Mouse (Mus musculus) embryonic facial prominence, embryonic 11.5 days (tissue): ENCODE measurements around the gene Grk6. TPM values are rescaled to one million over a fixed set of nuclear protein-coding genes. Genes with fewer than 3 reads are reported as not detected.
"Not testable (repeated sequence)": the region's sequence is repeated elsewhere in the genome, so short reads cannot be mapped to it uniquely, and the experiment has no call there.

ENCODE experiments used
- ATAC-seq: fragments of 200-750 bp; cut with Nextera tagmentation; replicated peaks from 2 replicates; pipeline ENCODE4 v1.8.0; 2017; ENCODE audit warnings: low read depth; ENCODE audit not compliant: insufficient number of reproducible peaks, low FRiP score, low TSS enrichment
- DNase-seq: peaks from one replicate; pipeline ENCODE4 v3.0.0-alpha.2; 2015; ENCODE audit warnings: low spot score
- H3K27ac ChIP-seq: fragments of 300-500 bp; sonication (generic); replicated peaks from 2 replicates; pipeline ENCODE4 v1.5.1; 2014; ENCODE audit warnings: mild to moderate bottlenecking, low read depth, low read length, control low read depth
- H3K27me3 ChIP-seq: fragments of 300-500 bp; sonication (generic); 2 replicates; pipeline ENCODE4 v1.6.1; 2014; ENCODE audit warnings: mild to moderate bottlenecking, low read length, moderate library complexity, mixed read lengths; ENCODE audit not compliant: control insufficient read depth, insufficient read depth
- H3K36me3 ChIP-seq: fragments of 300-500 bp; sonication (generic); replicated peaks from 2 replicates; pipeline ENCODE4 v1.6.1; 2014; ENCODE audit warnings: low read depth, mild to moderate bottlenecking, low read length, moderate library complexity, mixed read lengths; ENCODE audit not compliant: control insufficient read depth, insufficient read depth
- H3K4me1 ChIP-seq: fragments of 300-500 bp; sonication (generic); 2 replicates; pipeline ENCODE4 v1.6.1; 2014; ENCODE audit warnings: low read length, mixed read lengths; ENCODE audit not compliant: control insufficient read depth, insufficient read depth
- H3K4me2 ChIP-seq: fragments of 300-500 bp; sonication (generic); 2 replicates; pipeline ENCODE4 v1.6.1; 2014; ENCODE audit warnings: low read depth, mild to moderate bottlenecking, control low read depth, low read length, moderate library complexity
- H3K4me3 ChIP-seq: fragments of 300-500 bp; sonication (generic); 2 replicates; pipeline ENCODE4 v1.5.1; 2014; ENCODE audit warnings: low read depth, low read length, control low read depth
- H3K9ac ChIP-seq: fragments of 300-500 bp; sonication (generic); replicated peaks from 2 replicates; pipeline ENCODE4 v1.6.1; 2014; ENCODE audit warnings: mild to moderate bottlenecking, control low read depth, low read length
- H3K9me3 ChIP-seq: fragments of 300-500 bp; sonication (generic); replicated peaks from 2 replicates; pipeline ENCODE4 v1.6.1; 2016; ENCODE audit warnings: mild to moderate bottlenecking, low read length, inconsistent platforms, mixed read lengths; ENCODE audit not compliant: control insufficient read depth
- WGBS: fragments of 180-500 bp; shearing (Covaris S2); extraction: QIAGEN DNeasy Blood & Tissue Kit; methylation state at CpG from one replicate; pipeline ENCODE4 v1.1.7; 2014; 5-methylcytosine and 5-hydroxymethylcytosine counted together
- polyA plus RNA-seq: library from polyadenylated mRNA; unstranded; fragments of >200 nt; fragmentation: Nextera tagmentation; extraction: Ambion mirVana; gene quantifications from 2 replicates; pipeline ENCODE4 v1.2.1, GENCODE M21; 2014

Gene Grk6
- polyA plus RNA-seq, 1 experiment from 2014 or later = 50.4 TPM

DNA sequence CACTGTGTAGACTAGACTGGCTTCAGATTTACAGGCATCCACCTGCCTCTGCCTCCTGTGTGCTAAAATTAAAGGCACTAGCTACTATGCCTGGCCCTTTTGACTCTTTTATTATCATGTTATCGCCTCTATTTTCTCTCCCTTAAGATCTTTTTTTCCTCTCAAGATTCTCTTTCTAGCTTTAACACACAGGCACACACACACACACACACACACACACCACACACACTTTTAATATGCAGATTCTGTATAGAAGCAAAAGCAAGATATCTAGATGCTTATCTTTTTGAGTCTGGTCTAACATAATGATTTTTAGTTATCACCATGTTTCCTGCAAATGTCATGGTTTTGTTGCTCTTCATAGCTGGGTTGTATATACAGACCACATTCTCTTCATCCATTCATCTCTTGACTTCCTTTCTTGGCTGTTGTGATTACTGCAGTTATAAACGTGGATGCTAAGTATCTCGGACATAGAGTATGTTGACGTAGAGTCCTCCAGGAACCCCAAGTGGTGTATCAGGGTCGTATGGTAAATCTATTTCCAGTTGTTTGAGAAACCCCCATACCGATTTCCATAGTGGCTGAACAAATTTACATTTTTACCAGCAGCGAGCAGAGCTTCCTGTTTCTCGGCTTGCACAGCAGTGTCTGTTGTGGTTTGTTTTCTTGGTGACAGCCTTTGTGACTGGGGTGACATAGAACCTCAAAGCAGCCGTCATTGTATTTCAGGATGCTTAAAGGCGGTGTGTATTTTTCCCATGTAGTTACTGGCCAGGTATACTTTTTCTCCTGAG, 12.8 kb upstream of the Grk6 start:
- H3K27me3 ChIP-seq = no peaks in the 10 kb centered on the region
- H3K4me3 ChIP-seq = no peak overlapping the region
- WGBS = 77% methylated on average over 10 of the region's 10 CpGs
- H3K4me2 ChIP-seq = no peak overlapping the region
- no peaks in the 10 kb centered on the region for H3K4me1 ChIP-seq
- DNase-seq (no peak), ATAC-seq (no peak)
- no peaks in the 10 kb centered on the region for H3K9me3 ChIP-seq
- no peak overlapping the region for H3K9ac ChIP-seq
- no peak overlapping the region for H3K27ac ChIP-seq
- no peaks in the 10 kb centered on the region for H3K36me3 ChIP-seq

- 50% methylated on average over 14 of the region's 15 CpGs for WGBS
Observed at GRCm38 (mm10) chr13:55437111-55437629, 7.7 kb upstream of the Grk6 start.

GRCm38 (mm10) chr13:55443799-55444285, 1.0 kb upstream of the Grk6 start:
- ATAC-seq (no peak), DNase-seq (no peak)
- H3K36me3 ChIP-seq = no peaks in the 10 kb centered on the region
- H3K9ac ChIP-seq = peak overlapping the region; percentile 62
- H3K4me2 ChIP-seq = peak overlapping the region; percentile 48
- peak overlapping the region; percentile 94; the same call in 1 of the 2 replicates for H3K27ac ChIP-seq
- peaks cover 10% of the 10 kb centered on the region for H3K4me1 ChIP-seq
- no peaks in the 10 kb centered on the region for H3K9me3 ChIP-seq
- 42% methylated on average over 9 of the region's 9 CpGs for WGBS
- H3K4me3 ChIP-seq = peak overlapping the region; percentile 87
- H3K27me3 ChIP-seq = no peaks in the 10 kb centered on the region

More at GRCm38 (mm10) chr13:55437111-55437629, 7.7 kb upstream of the Grk6 start:
- not testable (repeated sequence) for H3K4me3 ChIP-seq, H3K4me1 ChIP-seq, ATAC-seq, H3K9me3 ChIP-seq, H3K4me2 ChIP-seq, H3K27ac ChIP-seq, DNase-seq, H3K27me3 ChIP-seq, H3K36me3 ChIP-seq, H3K9ac ChIP-seq

GRCm38 (mm10) chr13:55444286-55444936, 461 bp upstream of the Grk6 start:
- Histone ChIP-seq H3K27ac (peak overlapping the region; percentile 94), H3K9me3 (no peaks in the 10 kb centered on the region), H3K4me1 (peaks cover 10% of the 10 kb centered on the region), H3K9ac (peak overlapping the region; percentile 62), H3K27me3 (no peaks in the 10 kb centered on the region), H3K4me3 (peak overlapping the region; percentile 87), H3K36me3 (no peaks in the 10 kb centered on the region), H3K4me2 (peak overlapping the region; percentile 48)
- ATAC-seq = peak; percentile 84
- WGBS = 1% methylated on average over 33 of the region's 33 CpGs
- DNase-seq = peak; percentile 83

GRCm38 (mm10) chr13:55445361-55446091, 654 bp downstream of the Grk6 start:
- H3K9me3 ChIP-seq = no peaks in the 10 kb centered on the region
- H3K4me3 ChIP-seq = peak overlapping the region; percentile 87
- H3K27ac ChIP-seq = peak overlapping the region; percentile 94
- H3K4me2 ChIP-seq = peak overlapping the region; percentile 79
- ATAC-seq (peak; percentile 7; the same call in 1 of the 2 replicates), DNase-seq (peak; percentile 70)
- H3K36me3 ChIP-seq = no peaks in the 10 kb centered on the region; the same call in 1 of the 2 replicates
- under 1% methylated on average over 55 of the region's 66 CpGs for WGBS
- H3K27me3 ChIP-seq = no peaks in the 10 kb centered on the region
- H3K9ac ChIP-seq = peak overlapping the region; percentile 96
- H3K4me1 ChIP-seq = peaks cover 10% of the 10 kb centered on the region

DNA sequence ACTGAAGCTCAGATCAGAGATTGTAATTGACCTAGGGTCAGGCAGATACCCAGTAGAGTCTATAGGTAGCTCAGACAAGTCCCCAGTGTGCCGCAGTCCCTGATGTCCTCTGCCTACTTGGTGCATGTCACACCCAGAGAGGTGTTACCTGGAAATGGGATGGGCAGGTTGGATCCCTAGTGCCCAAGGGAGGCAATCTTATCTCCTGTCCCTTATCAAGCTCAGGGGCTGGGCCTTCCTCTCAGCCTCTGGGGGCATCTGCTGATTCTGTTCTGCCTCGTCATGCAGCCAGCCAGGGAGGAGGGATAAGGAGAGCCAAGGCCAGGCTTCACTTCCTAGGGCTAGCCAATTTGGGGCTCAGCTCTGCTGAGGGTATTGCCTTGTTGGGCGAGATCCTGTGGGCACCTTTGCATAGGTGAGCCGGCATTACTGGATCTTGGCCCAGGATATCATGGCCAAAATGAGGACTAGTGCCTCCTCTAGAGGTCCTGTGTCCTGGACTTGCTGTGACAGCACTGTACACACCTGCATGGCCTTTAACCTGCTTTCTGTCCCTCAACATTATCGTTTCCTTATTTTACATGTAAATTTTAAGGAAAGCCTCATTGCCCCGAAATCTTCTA, 1.7 kb downstream of the Grk6 start:
- H3K9me3 ChIP-seq = no peaks in the 10 kb centered on the region
- peak overlapping the region; percentile 79 for H3K4me2 ChIP-seq
- peaks cover 5% of the 10 kb centered on the region for H3K36me3 ChIP-seq
- no peak overlapping the region for H3K27ac ChIP-seq
- peak overlapping the region; percentile 87 for H3K4me3 ChIP-seq
- no peaks in the 10 kb centered on the region for H3K27me3 ChIP-seq
- ATAC-seq (no peak), DNase-seq (no peak)
- H3K9ac ChIP-seq = peak overlapping the region; percentile 96
- WGBS = 82% methylated on average over 6 of the region's 6 CpGs
- peaks cover 10% of the 10 kb centered on the region for H3K4me1 ChIP-seq

DNA sequence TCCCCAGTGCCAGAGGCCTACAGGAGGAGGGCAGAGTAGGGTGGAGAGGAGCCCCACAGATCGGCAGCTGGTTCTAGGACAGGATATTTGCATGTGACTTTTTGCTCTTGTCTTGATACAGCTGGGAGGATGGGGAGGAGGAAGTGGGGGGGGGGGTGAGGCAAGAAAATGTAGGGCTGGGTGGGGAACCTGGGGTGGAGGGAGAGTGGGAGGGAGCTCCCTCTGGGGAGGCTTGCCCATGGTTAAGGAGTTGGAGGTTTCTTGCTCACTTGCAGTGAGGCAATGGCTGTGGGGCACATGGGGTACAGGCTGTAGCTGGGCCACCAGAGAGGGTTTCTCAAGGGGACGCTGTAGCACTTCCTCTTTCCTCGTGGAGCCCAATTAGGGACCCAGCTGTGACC, 2.7 kb downstream of the Grk6 start:
- H3K4me3 ChIP-seq = no peak overlapping the region

More for the DNA sequence above, 2.7 kb downstream of the Grk6 start:
- no peaks in the 10 kb centered on the region for H3K27me3 ChIP-seq
- H3K36me3 ChIP-seq = peaks cover 9% of the 10 kb centered on the region
- H3K9ac ChIP-seq = 0 out of 2 replicates have a peak overlapping the region, but pooled peaks have one; percentile 28
- no peaks in the 10 kb centered on the region for H3K9me3 ChIP-seq
- DNase-seq (no peak), ATAC-seq (no peak)
- peaks cover 10% of the 10 kb centered on the region for H3K4me1 ChIP-seq
- peak overlapping the region; percentile 7; the same call in 1 of the 2 replicates for H3K4me2 ChIP-seq
- H3K27ac ChIP-seq = no peak overlapping the region
- 57% methylated on average over 3 of the region's 3 CpGs for WGBS
